Comparison of ENCODE assay signal across 26 mouse cellular contexts in the genomic region with DNA sequence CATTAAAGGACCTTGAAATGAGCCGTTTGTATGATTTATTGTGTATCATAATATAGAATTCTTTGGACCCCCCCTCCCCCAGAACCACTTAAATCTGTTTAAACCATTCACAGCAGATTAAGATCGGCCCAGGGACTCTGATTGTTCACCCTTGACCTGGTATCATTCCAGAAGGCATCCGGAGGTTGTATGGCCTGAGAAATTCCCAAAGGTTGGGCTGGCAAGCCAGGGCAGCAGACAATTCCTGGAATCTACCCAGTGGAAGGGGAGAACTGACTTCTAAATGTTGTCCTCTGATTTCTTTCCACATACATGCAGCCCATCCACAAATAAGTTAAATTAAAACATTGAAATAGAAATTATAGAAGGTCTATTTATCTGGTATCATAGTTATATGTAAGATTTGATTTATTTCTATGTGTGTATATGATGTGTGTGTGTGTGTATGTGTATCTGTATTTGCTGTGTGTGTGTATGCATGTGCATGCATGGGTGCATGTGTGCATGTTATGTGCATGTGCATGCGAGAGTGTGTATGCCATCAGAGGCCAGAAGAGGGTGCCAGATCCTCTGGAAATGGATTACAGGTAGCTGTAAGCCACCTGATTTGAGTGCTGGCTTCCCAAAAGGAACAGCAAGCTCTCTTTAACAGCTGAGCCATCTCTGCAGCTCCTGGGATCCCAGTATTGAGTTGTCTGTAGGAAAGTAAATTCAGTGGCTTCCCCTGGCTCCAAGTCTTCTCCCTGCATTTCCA. TPM values are rescaled to one million over a fixed set of nuclear protein-coding genes. Genes with fewer than 3 reads are reported as not detected.
A peak's percentile ranks its signal among the peaks of the same experiment; 100 is the strongest.
DNase-seq lines count a peak whose midpoint lies in the region; ATAC-seq and TF ChIP-seq lines count a peak whose summit lies in the region.
"Had no signal": no experiment of that assay in that cellular context is flagged by ENCODE, and none has a peak within 500 bp of the region (broad histone marks: within the 10 kb centered on the region; RNA-seq: fewer than 3 reads in every experiment).

No protein-coding gene starts in this region.

- H3K9me3 ChIP-seq in liver, embryonic 11.5 days (ENCODE audit: control insufficient read depth, low read length): no peaks in the 10 kb centered on the region
- H3K9me3 ChIP-seq: embryonic facial prominence, embryonic 13.5 days; forebrain, embryonic 12.5 days; heart, embryonic 12.5 days; kidney, embryonic 15.5 days; limb, embryonic 15.5 days; midbrain, embryonic 10.5 days had no signal

- ATAC-seq in liver, embryonic 11.5 days (replicated peaks; ENCODE audit: low FRiP score): no peak
- ATAC-seq: activated CD4-positive, CD25-positive, alpha-beta regulatory T cell, adult 4 months; hindbrain, embryonic 16.5 days; intestine, embryonic 16.5 days had no signal

- H3K36me3 ChIP-seq in liver, adult 2 months (ENCODE audit: control insufficient read depth, insufficient read depth, low read length): no peaks in the 10 kb centered on the region
- no peaks in the 10 kb centered on the region for H3K36me3 ChIP-seq in liver, embryonic 11.5 days (ENCODE audit: control insufficient read depth, insufficient read depth, low read length)
- H3K36me3 ChIP-seq: embryonic facial prominence, embryonic 13.5 days; forebrain, embryonic 12.5 days; heart, embryonic 12.5 days; kidney, embryonic 15.5 days; limb, embryonic 15.5 days; midbrain, embryonic 10.5 days had no signal

- H3K4me1 ChIP-seq in liver, adult 2 months (ENCODE audit: control insufficient read depth, insufficient read depth, low read length): peaks cover 27% of the 10 kb centered on the region
- H3K4me1 ChIP-seq in liver, embryonic 11.5 days (replicated peaks; ENCODE audit: control insufficient read depth, insufficient read depth, low read length): peaks cover 5% of the 10 kb centered on the region

- DNase-seq in gastrocnemius, adult 2 months: no peak
- DNase-seq in gastrocnemius, postnatal 25 days: no peak
- DNase-seq in liver, adult 2 months (ENCODE audit: extremely low read depth, low read depth, low spot score): no peak
- DNase-seq in liver, embryonic 11.5 days (ENCODE audit: low spot score): no peak
- DNase-seq in ES-CJ7 (ENCODE audit: low read depth, low spot score) (peak; percentile 57), adipocyte (ENCODE audit: low spot score) (peak; percentile 43)
- no peak for DNase-seq in left cerebral cortex, adult 18-20 months (ENCODE audit: low spot score in 2 of 2)
- no peak for DNase-seq in neural tube, embryonic 10.5 days (ENCODE audit: extremely low spot score, low spot score)
- DNase-seq: B cell, adult 2 months; cerebellum, adult 8-10 months; cerebellum, postnatal 36 days; embryo, embryonic 11 days; kidney, postnatal 36 days; left cerebral cortex, postnatal 4 days had no signal

- 66% methylated on average over 4 of the region's 4 CpGs for WGBS in liver, adult 2 months
- WGBS in liver, embryonic 11.5 days: 87% methylated on average over 4 of the region's 4 CpGs

- peak; percentile 34; the same call in 1 of the 2 replicates for TF ChIP-seq CTCF in gastrocnemius, adult 2 months (IDR thresholded peaks at IDR 0.05)
- TF ChIP-seq CTCF in liver, adult 2 months (IDR thresholded peaks at IDR 0.05; ENCODE audit: low read depth, low read length): peak; percentile 14; the same call in 1 of the 2 replicates

- no peak overlapping the region for H3K4me2 ChIP-seq in liver, embryonic 11.5 days
- H3K4me2 ChIP-seq: embryonic facial prominence, embryonic 13.5 days; forebrain, embryonic 12.5 days; heart, embryonic 12.5 days; kidney, embryonic 15.5 days; limb, embryonic 15.5 days had no signal

- peak overlapping the region; percentile 93 for H3K27ac ChIP-seq in gastrocnemius, adult 2 months
- H3K27ac ChIP-seq in liver, adult 2 months (replicated peaks; ENCODE audit: insufficient read depth, low read depth, low read length): peak overlapping the region; percentile 45; the same call in 1 of the 2 replicates
- H3K27ac ChIP-seq in liver, embryonic 11.5 days (ENCODE audit: low read depth, low read length): no peak overlapping the region
- H3K27ac ChIP-seq: embryonic facial prominence, embryonic 13.5 days; forebrain, embryonic 12.5 days; kidney, embryonic 15.5 days; limb, embryonic 15.5 days; midbrain, embryonic 10.5 days had no signal

- no peak overlapping the region for H3K9ac ChIP-seq in liver, adult 2 months (ENCODE audit: low read depth, low read length)
- H3K9ac ChIP-seq in liver, embryonic 11.5 days (ENCODE audit: low read depth, low read length): no peak overlapping the region
- H3K9ac ChIP-seq: embryonic facial prominence, embryonic 13.5 days; forebrain, embryonic 12.5 days; heart, embryonic 12.5 days; kidney, embryonic 15.5 days; limb, embryonic 15.5 days had no signal

- H3K27me3 ChIP-seq in liver, adult 2 months (ENCODE audit: control insufficient read depth, insufficient read depth, low read length): no peaks in the 10 kb centered on the region
- no peaks in the 10 kb centered on the region for H3K27me3 ChIP-seq in liver, embryonic 11.5 days (replicated peaks; ENCODE audit: control insufficient read depth, insufficient read depth, low read length)
- H3K27me3 ChIP-seq: heart, embryonic 12.5 days; kidney, embryonic 15.5 days; limb, embryonic 15.5 days had no signal

- TF ChIP-seq POLR2A in liver, adult 2 months (IDR thresholded peaks at IDR 0.05; ENCODE audit: extremely low read depth, insufficient read depth, low read length): no peak

- intact Hi-C loops in gastrocnemius, adult 2 months (cut with DNase I): no loop called here

- no peak overlapping the region for H3K4me3 ChIP-seq in gastrocnemius, adult 2 months
- H3K4me3 ChIP-seq in liver, adult 2 months (ENCODE audit: insufficient read depth, low read depth, low read length): no peak overlapping the region
- no peak overlapping the region for H3K4me3 ChIP-seq in liver, embryonic 11.5 days (ENCODE audit: low read depth, low read length)
- H3K4me3 ChIP-seq: embryonic facial prominence, embryonic 13.5 days; erythroblast, embryonic 14.5 days; forebrain, embryonic 12.5 days; heart, embryonic 12.5 days; kidney, embryonic 15.5 days; left cerebral cortex, adult 2 months; limb, embryonic 15.5 days; midbrain, embryonic 10.5 days had no signal

- peaks cover 3% of the 10 kb centered on the region; the same call in 1 of the 2 replicates for H3K79me2 ChIP-seq in liver, adult 2 months (ENCODE audit: control insufficient read depth, insufficient read depth, low read length)

RNA-seq across cellular contexts. Expression of a gene that starts 31.8 kb away (rescaled TPM):
- total RNA-seq in gastrocnemius, adult 2 months (2021): 100 to 1,000 TPM; 177 to 191 TPM
- total RNA-seq in gastrocnemius, postnatal 25 days (2021): 100 to 1,000 TPM; 120 to 133 TPM
- 26.8 and 39.4 TPM in 2 replicates for total RNA-seq in liver, adult 2 months (2014; rRNA removed)
- 27.9 and 45.8 TPM in 2 replicates for polyA plus RNA-seq in liver, adult 2 months (2012; rRNA removed)
- 0.86 and 1.2 TPM in 2 replicates for polyA plus RNA-seq in liver, embryonic 11.5 days (2014; fragmentation: Nextera tagmentation; extraction: Ambion mirVana)
- 1 to 10 TPM; 2.8 to 6.2 TPM for total RNA-seq in left cerebral cortex, adult 18-20 months (2021)
- total RNA-seq: neutrophil, adult 5-6 weeks had no signal

RNA-seq across cellular contexts. Expression of a gene that starts 48.0 kb away (rescaled TPM):
- total RNA-seq in gastrocnemius, adult 2 months (2021): 10 to 100 TPM in 1 of 2 experiments, 1 to 10 TPM in 1; 9.2 to 10.5 TPM
- total RNA-seq in gastrocnemius, postnatal 25 days (2021): 10 to 100 TPM; 10.5 TPM
- 2.4 and 4.6 TPM in 2 replicates for total RNA-seq in liver, adult 2 months (2014; rRNA removed)
- polyA plus RNA-seq in liver, adult 2 months (2012; rRNA removed): 5.0 and 5.3 TPM in 2 replicates
- polyA plus RNA-seq in liver, embryonic 11.5 days (2014; fragmentation: Nextera tagmentation; extraction: Ambion mirVana): 41.8 and 47.1 TPM in 2 replicates
- total RNA-seq in left cerebral cortex, adult 18-20 months (2021): 1 to 10 TPM; 1.6 to 3.4 TPM

RNA-seq across cellular contexts. Expression of a gene that starts 50.1 kb away (rescaled TPM):
- total RNA-seq in gastrocnemius, adult 2 months (2021): under 1 TPM; 0.28 to 0.61 TPM
- total RNA-seq in gastrocnemius, postnatal 25 days (2021): 1 to 10 TPM; 1.2 to 1.4 TPM
- 3.1 and 5.1 TPM in 2 replicates for total RNA-seq in liver, adult 2 months (2014; rRNA removed)
- polyA plus RNA-seq in liver, adult 2 months (2012; rRNA removed): 7.0 and 10.1 TPM in 2 replicates
- 13.1 and 13.4 TPM in 2 replicates for polyA plus RNA-seq in liver, embryonic 11.5 days (2014; fragmentation: Nextera tagmentation; extraction: Ambion mirVana)
- 1 to 10 TPM; 5.6 to 5.7 TPM for total RNA-seq in left cerebral cortex, adult 18-20 months (2021)

Comparison
In these comparisons a context has a peak if more than half of its experiments do, and no peak if none do; other contexts are left out.
1. DNase-seq: peak in ES-CJ7 (single experiment) and adipocyte (single experiment); none in gastrocnemius, adult 2 months (single experiment), gastrocnemius, postnatal 25 days (single experiment), liver, adult 2 months (single experiment), liver, embryonic 11.5 days (single experiment), left cerebral cortex, adult 18-20 months (0 of 2) and neural tube, embryonic 10.5 days (single experiment).